Mouse (Mus musculus) ES-Bruce4 (cell line): ENCODE measurements around the gene Magi1.

Experiments
- CTCF ChIP-seq: IDR thresholded peaks from one replicate; pipeline ENCODE4 v1.8.1; 2011; ENCODE audit warnings: low read depth, low read length
- POLR2A ChIP-seq: IDR thresholded peaks from one replicate; pipeline ENCODE4 v1.8.1; 2011; ENCODE audit warnings: low read length; ENCODE audit not compliant: insufficient read depth

DNA sequence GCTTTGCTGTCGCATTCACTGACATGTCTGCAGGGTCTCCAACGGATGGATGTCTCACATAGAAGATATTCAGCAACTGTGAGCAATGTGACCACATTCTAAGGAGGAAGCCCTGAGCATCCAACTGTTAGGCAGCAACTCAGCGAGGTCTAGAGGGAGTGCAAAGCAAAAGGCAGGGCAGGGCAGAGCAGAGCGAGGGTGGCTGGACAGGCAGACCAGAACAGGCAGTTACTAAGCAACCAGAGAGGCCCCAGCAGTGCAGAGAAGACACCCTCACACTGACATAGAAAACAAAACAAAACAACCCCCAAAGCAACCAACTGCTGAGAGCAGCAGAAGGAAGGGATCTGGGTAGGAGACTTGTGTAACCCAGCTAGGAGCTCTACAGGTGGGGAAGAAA lies 512.6 kb downstream of the Magi1 start:
- TF ChIP-seq POLR2A (no peak), CTCF (no peak)
